Mouse (Mus musculus) ES-CJ7 (cell line): Measurements from ENCODE around the gene Nr1h3.

Experiments
- DNase-seq: peaks from one replicate; pipeline ENCODE4 v3.0.0; 2011; ENCODE audit warnings: low read depth, low spot score

Gene Nr1h3

GRCm38 (mm10) chr2:91202222-91202971, at the start of gene Nr1h3, which contains the start of gene Acp2:
TSS of gene Nr1h3 (minus strand) at chr2:91202834.
TSS of gene Acp2 (plus strand) at chr2:91202885.
- DNase-seq = peak; percentile 97

GRCm38 (mm10) chr2:91252001-91252400, 49.4 kb upstream of the Nr1h3 start:
- no peak for DNase-seq

- no peak for DNase-seq
Observed at GRCm38 (mm10) chr2:91248366-91248765, 45.7 kb upstream of the Nr1h3 start.

GRCm38 (mm10) chr2:91244557-91245228, 42.1 kb upstream of the Nr1h3 start:
- DNase-seq = no peak

GRCm38 (mm10) chr2:91243416-91243815, 40.8 kb upstream of the Nr1h3 start:
- no peak for DNase-seq

GRCm38 (mm10) chr2:91242547-91242946, 39.9 kb upstream of the Nr1h3 start:
- no peak for DNase-seq

GRCm38 (mm10) chr2:91237511-91238080, 35.0 kb upstream of the Nr1h3 start:
- peak; percentile 54 for DNase-seq

- peak; percentile 96 for DNase-seq
Observed at GRCm38 (mm10) chr2:91236601-91237510, 34.2 kb upstream of the Nr1h3 start, which contains the start of gene Ddb2. TSS of gene Ddb2 (minus strand) at chr2:91236982.

- no peak for DNase-seq
Observed at GRCm38 (mm10) chr2:91229735-91230134, 27.1 kb upstream of the Nr1h3 start.

- peak; percentile 20 for DNase-seq
Observed at GRCm38 (mm10) chr2:91223614-91224013, 21.0 kb upstream of the Nr1h3 start.

GRCm38 (mm10) chr2:91220501-91220900, 17.9 kb upstream of the Nr1h3 start:
- peak; percentile 34 for DNase-seq

- no peak for DNase-seq
Observed at GRCm38 (mm10) chr2:91217032-91217431, 14.4 kb upstream of the Nr1h3 start.

GRCm38 (mm10) chr2:91213311-91213710, 10.7 kb upstream of the Nr1h3 start:
- no peak for DNase-seq

- no peak for DNase-seq
Observed at GRCm38 (mm10) chr2:91206254-91206775, 3.7 kb upstream of the Nr1h3 start.

- DNase-seq = no peak
Observed at GRCm38 (mm10) chr2:91202972-91203656, 480 bp upstream of the Nr1h3 start.

- DNase-seq = no peak
Observed at GRCm38 (mm10) chr2:91198888-91199287, 3.7 kb downstream of the Nr1h3 start.

GRCm38 (mm10) chr2:91196577-91197001, 6.0 kb downstream of the Nr1h3 start:
- no peak for DNase-seq

GRCm38 (mm10) chr2:91194624-91195332, 7.9 kb downstream of the Nr1h3 start:
- DNase-seq = peak; percentile 61

- DNase-seq = no peak
Observed at GRCm38 (mm10) chr2:91190501-91190900, 12.1 kb downstream of the Nr1h3 start.

- no peak for DNase-seq
Observed at GRCm38 (mm10) chr2:91187431-91187830, 15.2 kb downstream of the Nr1h3 start.
